Mouse (Mus musculus): ENCODE measurements around the gene Gdf5. TPM values are rescaled to one million over a fixed set of nuclear protein-coding genes. Genes with fewer than 3 reads are reported as not detected.

The Gdf5 gene
- polyA plus RNA-seq, 1 experiment from 2014 or later, result 0.59 TPM

Other genes starting within 250 kb of the Gdf5 start
- 37.1 and 37.6 TPM in 2 replicates for gene Edem2, start 215.9 kb downstream of the Gdf5 start, polyA plus RNA-seq (2016; fragmentation: Nextera tagmentation; extraction: Ambion mirVana)
- not detected in 2 replicates for gene Gm17581, start 209.5 kb downstream of the Gdf5 start, polyA plus RNA-seq (2016; fragmentation: Nextera tagmentation; extraction: Ambion mirVana)
- gene Procr, start 194.2 kb downstream of the Gdf5 start, polyA plus RNA-seq (2016; fragmentation: Nextera tagmentation; extraction: Ambion mirVana), result 3.1 and 3.7 TPM in 2 replicates
- 4.9 and 5.2 TPM in 2 replicates for gene Mmp24, start 170.0 kb downstream of the Gdf5 start, polyA plus RNA-seq (2016; fragmentation: Nextera tagmentation; extraction: Ambion mirVana)
- 14.4 and 14.7 TPM in 2 replicates for gene BC029722, start 125.9 kb downstream of the Gdf5 start, polyA plus RNA-seq (2016; fragmentation: Nextera tagmentation; extraction: Ambion mirVana)
- gene Eif6, start 118.4 kb downstream of the Gdf5 start, polyA plus RNA-seq (2016; fragmentation: Nextera tagmentation; extraction: Ambion mirVana), result 165 and 179 TPM in 2 replicates
- gene Fam83c, start 110.5 kb downstream of the Gdf5 start, polyA plus RNA-seq (2016; fragmentation: Nextera tagmentation; extraction: Ambion mirVana), result 0.26 and 0.47 TPM in 2 replicates
- 73.7 and 87.6 TPM in 2 replicates for gene Uqcc1, start 15.1 kb downstream of the Gdf5 start, polyA plus RNA-seq (2016; fragmentation: Nextera tagmentation; extraction: Ambion mirVana)
- not detected in 2 replicates for gene Gm15557, start 4.6 kb downstream of the Gdf5 start, polyA plus RNA-seq (2016; fragmentation: Nextera tagmentation; extraction: Ambion mirVana)
- gene Cep250, start 11.1 kb upstream of the Gdf5 start, polyA plus RNA-seq (2016; fragmentation: Nextera tagmentation; extraction: Ambion mirVana), result 26.3 and 27.3 TPM in 2 replicates
- 1.2 and 1.9 TPM in 2 replicates for gene 6430550D23Rik, start 62.6 kb upstream of the Gdf5 start, polyA plus RNA-seq (2016; fragmentation: Nextera tagmentation; extraction: Ambion mirVana)
- gene Ergic3, start 62.7 kb upstream of the Gdf5 start, polyA plus RNA-seq (2016; fragmentation: Nextera tagmentation; extraction: Ambion mirVana), result 220 and 236 TPM in 2 replicates
- not detected in 2 replicates for gene Fer1l4, start 107.6 kb upstream of the Gdf5 start, polyA plus RNA-seq (2016; fragmentation: Nextera tagmentation; extraction: Ambion mirVana)
- gene Spag4, start 119.8 kb upstream of the Gdf5 start, polyA plus RNA-seq (2016; fragmentation: Nextera tagmentation; extraction: Ambion mirVana), result 8.6 and 8.9 TPM in 2 replicates
- gene Cpne1, start 166.6 kb upstream of the Gdf5 start, polyA plus RNA-seq (2016; fragmentation: Nextera tagmentation; extraction: Ambion mirVana), result 53.2 and 55.5 TPM in 2 replicates
- 47.4 and 49.5 TPM in 2 replicates for gene Rbm12, start 166.6 kb upstream of the Gdf5 start, polyA plus RNA-seq (2016; fragmentation: Nextera tagmentation; extraction: Ambion mirVana)
- gene Gm28036, start 181.7 kb upstream of the Gdf5 start, polyA plus RNA-seq (2016; fragmentation: Nextera tagmentation; extraction: Ambion mirVana), result 24.0 and 33.3 TPM in 2 replicates
- gene Romo1, start 198.7 kb upstream of the Gdf5 start, polyA plus RNA-seq (2016; fragmentation: Nextera tagmentation; extraction: Ambion mirVana), result 422 and 434 TPM in 2 replicates
- gene Nfs1, start 198.8 kb upstream of the Gdf5 start, polyA plus RNA-seq (2016; fragmentation: Nextera tagmentation; extraction: Ambion mirVana), result 32.1 and 32.7 TPM in 2 replicates
- gene Rbm39, start 234.9 kb upstream of the Gdf5 start, polyA plus RNA-seq (2016; fragmentation: Nextera tagmentation; extraction: Ambion mirVana), result 697 and 698 TPM in 2 replicates